Mouse (Mus musculus) CH12.LX (cell line): ENCODE measurements around the gene Tspan9. TPM values are rescaled to one million over a fixed set of nuclear protein-coding genes. Genes with fewer than 3 reads are reported as not detected.
A peak's percentile ranks its signal among the peaks of the same experiment; 100 is the strongest.

Experiments used
- DNase-seq: peaks from one replicate; pipeline ENCODE4 v3.0.0-alpha.2; 2013; ENCODE audit errors: extremely low read depth
- H3K27ac ChIP-seq: 2 replicates; pipeline ENCODE4 v1.5.1; 2012; ENCODE audit warnings: low read depth, mild to moderate bottlenecking, control low read depth, moderate library complexity; ENCODE audit not compliant: insufficient read depth
- H3K27me3 ChIP-seq: replicated peaks from 2 replicates; pipeline ENCODE3; 2012; ENCODE audit warnings: inconsistent platforms
- H3K36me3 ChIP-seq, 2 experiments: replicated peaks in 1 of 2; 2 replicates each; pipeline versions ENCODE3 to v1.6.1; 2012; ENCODE audit warnings: inconsistent platforms in 1 of 2, low read length in 1 of 2, mild to moderate bottlenecking in 1 of 2, mixed read lengths in 1 of 2, moderate library complexity in 1 of 2; ENCODE audit not compliant: control insufficient read depth in 1 of 2, insufficient read depth in 1 of 2
- H3K4me1 ChIP-seq, 2 experiments: 2 replicates each; pipeline ENCODE4 v1.6.1; 2012; ENCODE audit warnings: inconsistent platforms in 1 of 2, moderate library complexity in 1 of 2; ENCODE audit not compliant: insufficient read depth in 2 of 2, control insufficient read depth in 1 of 2
- H3K4me2 ChIP-seq: 2 replicates; pipeline ENCODE4 v1.6.1; 2012; ENCODE audit warnings: low read depth, mild to moderate bottlenecking, control low read depth; ENCODE audit not compliant: poor library complexity, insufficient read depth, severe bottlenecking
- H3K4me3 ChIP-seq, 3 experiments: fragments of 150-350 bp in 1 of 3; sonication (generic) in 1 of 3; replicated peaks in 1 of 3; 2 replicates each; pipeline versions ENCODE3 to v1.5.1; 2011 to 2012; ENCODE audit warnings: low read depth in 2 of 3, low read length in 2 of 3, mild to moderate bottlenecking in 2 of 3, moderate library complexity in 2 of 3, control low read depth in 1 of 3, improper control_type of control experiment in 1 of 3, inconsistent platforms in 1 of 3, mixed read lengths in 1 of 3; ENCODE audit not compliant: poor library complexity in 1 of 3
- H3K79me2 ChIP-seq: replicated peaks from 2 replicates; pipeline ENCODE4 v1.6.1; 2012; ENCODE audit warnings: mild to moderate bottlenecking, moderate library complexity; ENCODE audit not compliant: control insufficient read depth, poor library complexity, insufficient read depth, severe bottlenecking; ENCODE audit errors: extremely low read depth
- H3K9ac ChIP-seq: 2 replicates; pipeline ENCODE4 v1.6.1; 2012; ENCODE audit warnings: low read depth, mild to moderate bottlenecking, control low read depth, moderate library complexity; ENCODE audit not compliant: insufficient read depth
- H3K9me3 ChIP-seq: replicated peaks from 2 replicates; pipeline ENCODE3; 2012; ENCODE audit warnings: low read length, inconsistent platforms, mixed read lengths
- CHD1 ChIP-seq: IDR thresholded peaks from 2 replicates; pipeline ENCODE4 v1.6.1; 2012; ENCODE audit warnings: low read depth, low read length, improper control_type of control experiment, inconsistent platforms
- CTCF ChIP-seq, 2 experiments: IDR thresholded peaks in 1 of 2; conservative IDR thresholded peaks in 1 of 2; 2 replicates each; pipeline ENCODE4 v1.5.1; 2011 to 2012; ENCODE audit warnings: low read depth in 2 of 2, low read length in 2 of 2, improper control_type of control experiment in 1 of 2, inconsistent platforms in 1 of 2, mild to moderate bottlenecking in 1 of 2, moderate library complexity in 1 of 2
- ETS1 ChIP-seq: conservative IDR thresholded peaks from 2 replicates; pipeline ENCODE4 v1.6.1; 2012; ENCODE audit warnings: low read depth, mild to moderate bottlenecking, inconsistent platforms, low read length, improper control_type of control experiment, moderate library complexity
- GABPA ChIP-seq: IDR thresholded peaks from 2 replicates; pipeline ENCODE4 v1.6.1; 2012; ENCODE audit warnings: low read depth, low read length, improper control_type of control experiment, inconsistent platforms; ENCODE audit not compliant: insufficient replicate concordance
- IRF4 ChIP-seq: IDR thresholded peaks from 2 replicates; pipeline ENCODE4 v1.6.1; 2014; ENCODE audit warnings: low read depth, mild to moderate bottlenecking, inconsistent platforms, low read length, improper control_type of control experiment
- JUN ChIP-seq: IDR thresholded peaks from 2 replicates; pipeline ENCODE4 v1.6.1; 2011; ENCODE audit warnings: low read depth, mild to moderate bottlenecking, low read length, improper control_type of control experiment, moderate library complexity; ENCODE audit not compliant: insufficient read depth
- JUND ChIP-seq: conservative IDR thresholded peaks from 2 replicates; pipeline ENCODE4 v1.6.1; 2011; ENCODE audit warnings: low read depth, low read length, improper control_type of control experiment
- MAFK ChIP-seq: IDR thresholded peaks from 2 replicates; pipeline ENCODE4 v1.6.1; 2011; ENCODE audit warnings: low read length, improper control_type of control experiment; ENCODE audit not compliant: insufficient replicate concordance
- MEF2A ChIP-seq: IDR thresholded peaks from 2 replicates; pipeline ENCODE4 v1.6.1; 2014; ENCODE audit warnings: low read depth, mild to moderate bottlenecking, inconsistent platforms, low read length, improper control_type of control experiment, borderline replicate concordance
- MXI1 ChIP-seq: IDR thresholded peaks from 2 replicates; pipeline ENCODE4 v1.6.1; 2011; ENCODE audit warnings: mild to moderate bottlenecking, low read depth, low read length, improper control_type of control experiment
- NELFE ChIP-seq: IDR thresholded peaks from 2 replicates; pipeline ENCODE4 v1.6.1; 2011; ENCODE audit warnings: low read depth, low read length, improper control_type of control experiment
- PAX5 ChIP-seq: IDR thresholded peaks from 2 replicates; pipeline ENCODE4 v1.6.1; 2012; ENCODE audit warnings: low read length, inconsistent platforms, mixed read lengths
- POLR2A ChIP-seq: IDR thresholded peaks from 2 replicates; pipeline ENCODE4 v1.6.1; 2011; ENCODE audit warnings: low read depth, mild to moderate bottlenecking, improper control_type of control experiment, low read length
- POLR2AphosphoS2 ChIP-seq: IDR thresholded peaks from 2 replicates; pipeline ENCODE4 v1.6.1; 2011; ENCODE audit warnings: low read depth, low read length, improper control_type of control experiment
- TBP ChIP-seq: conservative IDR thresholded peaks from 2 replicates; pipeline ENCODE4 v1.6.1; 2011; ENCODE audit warnings: low read depth, low read length, improper control_type of control experiment
- USF2 ChIP-seq: conservative IDR thresholded peaks from 2 replicates; pipeline ENCODE4 v1.6.1; 2011; ENCODE audit warnings: low read depth, low read length, improper control_type of control experiment
- dilution Hi-C: fragments of 300-500 bp; cut with MboI; formaldehyde crosslinking; loops from 2 replicates; pipeline ENCODE4 v1.14.3; 2020; ENCODE audit warnings: low sequenced_read_pairs; ENCODE audit not compliant: extremely low pct_unique_long_range_greater_than_20kb, extremely low pct_ligation_motif_present
- in situ Hi-C: fragments of 300-500 bp; cut with MboI; formaldehyde crosslinking; loops from 3 replicates; pipeline ENCODE4 v1.14.3; 2019; ENCODE audit warnings: low sequenced_read_pairs, low pct_ligation_motif_present, low pct_unique_long_range_greater_than_20kb, mixed read lengths
- polyA plus RNA-seq: library from polyadenylated mRNA; unstranded; fragments of >175 nt; gene quantifications from 2 replicates; pipeline ENCODE4 v1.2.1, GENCODE M21; 2012; ENCODE audit warnings: low read depth; ENCODE audit not compliant: insufficient read length
- total RNA-seq, 2 experiments: library from RNA; depleted of rRNA; stranded (reverse); fragments of 300-350 nt in 1 of 2; fragments of >200 nt in 1 of 2; gene quantifications; 2 replicates each; pipeline ENCODE4 v1.2.3; 2012 to 2014

Gene Tspan9
- total and polyA plus RNA-seq, 3 experiments, result 0.40 to 0.98 (median 0.71) TPM

DNA sequence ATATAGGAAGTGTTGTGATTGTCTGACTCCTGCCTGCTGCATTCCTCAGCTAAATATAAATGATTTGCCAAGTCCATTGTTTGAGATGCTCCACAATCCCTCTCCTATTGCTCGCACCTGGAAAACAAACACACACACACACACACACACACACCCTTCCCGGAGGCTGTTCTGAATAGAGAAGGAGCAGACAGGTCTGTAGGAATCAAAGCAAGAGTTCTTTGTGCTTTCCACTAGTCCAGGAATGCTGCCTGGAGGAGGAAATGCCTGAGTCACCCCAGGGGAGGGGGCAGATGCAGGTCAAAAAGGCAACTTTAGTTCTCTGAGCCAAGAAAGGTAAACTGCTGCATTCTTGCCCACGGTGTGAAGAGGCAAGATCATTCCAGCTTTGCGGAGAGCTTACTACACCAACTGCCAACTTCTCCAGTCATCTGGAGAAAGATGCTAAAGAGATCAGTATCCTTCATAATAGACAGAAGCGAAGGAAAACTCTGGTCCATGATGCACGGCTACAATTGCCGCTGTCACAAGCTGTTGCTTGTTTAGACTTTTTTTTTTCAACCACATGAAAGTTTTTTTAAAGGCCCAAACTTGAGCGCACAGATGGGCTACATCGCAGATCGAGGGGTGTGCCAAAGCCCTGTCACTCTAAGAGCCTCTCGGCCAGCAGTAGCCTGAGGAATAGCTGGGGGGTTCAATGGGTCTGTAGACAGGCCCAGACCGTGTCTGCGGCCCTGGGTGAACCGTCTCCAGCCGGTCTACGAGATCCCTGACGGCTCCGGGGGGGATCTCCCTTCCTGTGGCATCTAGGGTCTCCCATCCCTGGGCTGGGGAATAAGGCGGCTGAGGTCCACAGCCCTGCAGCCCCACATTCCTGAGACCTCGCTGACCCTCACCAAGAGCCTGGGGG lies 770 bp downstream of the Tspan9 start:
- DNase-seq, result no peak
- dilution Hi-C loops, result no loop called here
- peak overlapping the region in 1 of 3 experiments; percentile 50 for H3K4me3 ChIP-seq
- no peaks in the 10 kb centered on the region for H3K36me3 ChIP-seq
- peaks cover 0 to 6% of the 10 kb centered on the region in 2 experiments; a peak in 1 of 4 replicates for H3K4me1 ChIP-seq
- peak overlapping the region; percentile 27; the same call in 1 of the 2 replicates for H3K9ac ChIP-seq
- no peaks in the 10 kb centered on the region for H3K79me2 ChIP-seq
- H3K27ac ChIP-seq, result no peak overlapping the region
- peaks cover 76% of the 10 kb centered on the region for H3K27me3 ChIP-seq
- no peak for TF ChIP-seq GABPA
- no peak for TF ChIP-seq MXI1
- TF ChIP-seq PAX5, result no peak
- no peak for TF ChIP-seq USF2
- no peak for TF ChIP-seq POLR2A
- TF ChIP-seq CTCF (conservative IDR thresholded peaks at IDR 0.05 in 1 of 2, IDR thresholded peaks at IDR 0.05 in 1 of 2; ENCODE audit: low read depth in 2 of 2, low read length in 2 of 2), result no peak
- no peak for TF ChIP-seq ETS1
- no peak for TF ChIP-seq JUN
- no peaks in the 10 kb centered on the region for H3K9me3 ChIP-seq
- in situ Hi-C loops, result no loop called here
- peak overlapping the region; percentile 92 for H3K4me2 ChIP-seq

DNA sequence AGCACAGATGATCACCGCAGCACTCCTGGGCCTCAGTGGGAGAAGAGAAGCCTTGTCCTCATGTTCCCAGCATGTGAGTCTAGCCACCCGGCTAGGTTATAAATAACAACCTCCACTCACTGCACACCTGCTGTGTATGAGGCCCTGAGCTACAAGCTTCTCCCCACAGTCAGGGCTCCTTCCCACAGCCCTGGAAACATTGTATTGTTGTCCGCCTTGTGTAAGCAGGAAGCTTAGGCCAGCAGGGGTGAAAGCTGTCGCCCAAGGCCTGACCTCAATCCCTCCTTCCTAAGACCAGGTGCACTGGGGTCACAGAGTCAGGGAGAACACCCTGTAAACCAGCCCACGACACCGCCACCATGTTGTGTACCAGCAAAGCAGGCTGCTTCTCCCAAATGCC lies 2.7 kb downstream of the Tspan9 start:
- Histone ChIP-seq H3K79me2 (no peaks in the 10 kb centered on the region), H3K27ac (no peak overlapping the region), H3K27me3 (peaks cover 84% of the 10 kb centered on the region), H3K36me3 (no peaks in the 10 kb centered on the region), H3K9me3 (no peaks in the 10 kb centered on the region), H3K4me1 (peaks cover 0 to 6% of the 10 kb centered on the region in 2 experiments; a peak in 1 of 4 replicates), H3K4me3 (no peak overlapping the region), H3K4me2 (no peak overlapping the region), H3K9ac (no peak overlapping the region)
- no peak for DNase-seq
- in situ Hi-C loops, result no loop called here
- dilution Hi-C loops, result no loop called here
- TF ChIP-seq NELFE (no peak), MAFK (no peak), TBP (no peak), POLR2AphosphoS2 (no peak), JUN (no peak), JUND (no peak), CHD1 (no peak), USF2 (no peak), MEF2A (no peak), IRF4 (no peak)
